Mouse (Mus musculus) erythroblast, embryonic 14.5 days (primary cell): ENCODE data around the gene Cemip. TPM values are rescaled to one million over a fixed set of nuclear protein-coding genes. Genes with fewer than 3 reads are reported as not detected.

ENCODE experiments used
- H3K27me3 ChIP-seq: 2 replicates; pipeline ENCODE4 v1.6.1; 2012; ENCODE audit warnings: inconsistent platforms; ENCODE audit not compliant: control insufficient read depth
- H3K36me3 ChIP-seq: 2 replicates; pipeline ENCODE4 v1.6.1; 2012; ENCODE audit warnings: mild to moderate bottlenecking, inconsistent platforms; ENCODE audit not compliant: control insufficient read depth
- H3K4me1 ChIP-seq: 2 replicates; pipeline ENCODE4 v1.6.1; 2012; ENCODE audit warnings: inconsistent platforms; ENCODE audit not compliant: control insufficient read depth
- H3K4me3 ChIP-seq: replicated peaks from 2 replicates; pipeline ENCODE3; 2012; ENCODE audit warnings: moderate library complexity, mild to moderate bottlenecking, inconsistent platforms
- H3K9me3 ChIP-seq: 2 replicates; pipeline ENCODE4 v1.6.1; 2012; ENCODE audit warnings: low read length, inconsistent platforms, mixed read lengths; ENCODE audit not compliant: control insufficient read depth
- GATA1 ChIP-seq: IDR thresholded peaks from 2 replicates; pipeline ENCODE4 v1.6.1; 2012; ENCODE audit warnings: low read length, inconsistent platforms, mixed read lengths
- TAL1 ChIP-seq: IDR thresholded peaks from 3 replicates; pipeline ENCODE4 v1.6.1; 2012; ENCODE audit warnings: low read length, inconsistent platforms, mixed read lengths
- polyA plus RNA-seq: library from polyadenylated mRNA; stranded (reverse); fragments of >175 nt; gene quantifications from 2 replicates; pipeline ENCODE4 v1.2.3, GENCODE M21; 2012

Gene Cemip
- polyA plus RNA-seq, 1 experiment: 0.01 TPM

DNA sequence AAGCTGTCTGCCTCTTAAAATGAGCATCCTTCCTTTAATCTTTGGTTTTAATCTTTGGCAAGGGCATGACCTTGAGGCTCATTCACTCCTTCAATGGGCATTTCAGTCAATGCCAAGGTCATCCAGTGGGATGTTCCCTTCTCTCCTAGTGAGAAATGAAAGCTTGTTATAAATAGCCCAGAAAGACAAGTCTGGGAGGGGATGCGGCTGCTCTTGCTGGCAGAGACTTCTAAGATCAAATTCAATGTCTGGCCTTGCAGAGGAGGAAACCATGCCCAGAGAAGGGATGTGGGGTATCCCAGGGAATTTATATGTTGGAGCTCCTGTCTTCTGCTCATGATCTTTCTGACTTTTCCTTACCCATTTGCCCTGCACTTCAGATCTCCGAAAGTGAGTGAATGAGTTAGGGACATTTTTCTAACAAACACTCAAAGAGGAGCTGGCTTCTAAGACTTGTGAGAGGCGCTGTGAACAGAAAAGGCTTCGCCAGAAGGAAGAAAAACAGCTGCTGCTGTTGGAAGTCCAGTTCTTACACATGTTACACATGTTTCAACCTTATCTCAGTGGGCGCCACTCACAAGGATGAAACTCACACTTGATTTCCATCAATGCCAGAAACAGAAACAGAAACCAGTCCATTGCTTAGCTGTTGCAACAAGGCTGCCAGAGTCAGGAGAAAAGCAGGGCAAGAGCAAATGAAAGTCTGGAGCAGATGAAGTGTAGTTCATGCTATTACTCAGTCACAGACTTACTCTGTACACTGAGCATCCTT is 120.1 kb downstream of the Cemip start:
- no peaks in the 10 kb centered on the region for H3K4me1 ChIP-seq
- no peaks in the 10 kb centered on the region for H3K27me3 ChIP-seq
- H3K9me3 ChIP-seq: no peaks in the 10 kb centered on the region
- no peak overlapping the region for H3K4me3 ChIP-seq
- TF ChIP-seq TAL1 (no peak), GATA1 (no peak)
- H3K36me3 ChIP-seq: no peaks in the 10 kb centered on the region

DNA sequence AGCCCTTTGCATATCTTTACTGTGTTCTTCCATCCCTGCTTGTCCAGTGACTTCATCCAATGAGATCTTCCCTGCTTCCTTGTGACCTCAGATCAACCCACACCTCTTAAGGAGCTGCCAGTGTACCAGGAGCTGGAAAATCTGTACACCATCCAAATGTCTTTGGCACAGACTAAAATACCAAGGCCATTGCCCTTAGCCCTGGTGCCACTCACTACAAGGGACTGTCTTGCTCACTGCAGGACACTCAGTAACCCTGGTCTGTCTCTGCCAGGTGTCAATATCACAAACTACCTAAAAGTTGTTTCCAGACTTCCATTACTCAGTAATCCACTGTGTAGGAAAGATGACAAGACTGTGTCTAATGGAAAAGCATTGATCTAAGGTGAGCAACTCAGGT is 121.1 kb downstream of the Cemip start:
- H3K36me3 ChIP-seq: no peaks in the 10 kb centered on the region
- H3K4me1 ChIP-seq: no peaks in the 10 kb centered on the region
- no peak for TF ChIP-seq GATA1
- no peak for TF ChIP-seq TAL1
- H3K27me3 ChIP-seq: no peaks in the 10 kb centered on the region
- no peak overlapping the region for H3K4me3 ChIP-seq
- H3K9me3 ChIP-seq: no peaks in the 10 kb centered on the region

DNA sequence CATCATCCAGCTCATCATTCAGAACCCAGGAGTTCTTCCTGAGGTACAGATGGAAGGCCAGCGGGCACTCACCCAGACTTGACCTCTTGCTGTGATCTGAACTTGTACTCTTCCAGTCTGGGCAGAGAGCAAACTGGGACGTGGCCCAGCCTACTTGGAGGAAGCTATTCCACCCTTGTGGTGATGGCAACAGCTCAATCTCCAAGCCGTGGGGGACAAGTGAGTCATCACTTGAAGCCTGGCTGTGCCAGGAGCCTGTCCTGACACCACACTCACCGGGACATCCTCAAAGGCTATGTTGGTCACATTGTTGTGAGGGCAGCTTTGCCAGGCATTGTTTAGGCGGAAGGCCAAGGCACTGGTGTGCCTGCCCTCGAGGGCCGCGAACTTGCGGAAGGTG is 133.8 kb downstream of the Cemip start:
- no peak for TF ChIP-seq GATA1
- no peak for TF ChIP-seq TAL1
- Histone ChIP-seq H3K9me3 (no peaks in the 10 kb centered on the region), H3K4me3 (no peak overlapping the region)

DNA sequence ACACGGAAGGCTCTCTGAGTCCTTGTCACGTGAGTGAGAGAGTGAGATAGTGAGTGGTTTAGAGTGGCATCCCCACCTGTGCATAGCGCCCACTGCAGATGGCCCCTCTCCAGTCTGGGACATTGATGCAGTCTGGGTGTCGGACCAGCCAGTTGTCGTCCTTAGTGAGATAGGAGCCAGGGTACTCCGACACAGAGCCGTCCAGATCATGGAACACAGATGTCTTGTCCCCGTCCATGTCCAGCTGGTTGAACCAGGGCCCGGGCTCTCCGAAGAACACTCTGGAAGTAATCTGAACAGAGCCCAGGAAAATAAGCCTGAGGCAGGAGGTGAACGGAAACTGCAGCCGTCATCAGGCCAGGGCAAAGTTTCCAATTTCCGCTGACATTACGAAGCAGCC is 135.0 kb downstream of the Cemip start:
- H3K9me3 ChIP-seq: no peaks in the 10 kb centered on the region

More for the DNA sequence above, 133.8 kb downstream of the Cemip start:
- no peaks in the 10 kb centered on the region for H3K36me3 ChIP-seq
- no peaks in the 10 kb centered on the region for H3K27me3 ChIP-seq
- H3K4me1 ChIP-seq: no peaks in the 10 kb centered on the region

DNA sequence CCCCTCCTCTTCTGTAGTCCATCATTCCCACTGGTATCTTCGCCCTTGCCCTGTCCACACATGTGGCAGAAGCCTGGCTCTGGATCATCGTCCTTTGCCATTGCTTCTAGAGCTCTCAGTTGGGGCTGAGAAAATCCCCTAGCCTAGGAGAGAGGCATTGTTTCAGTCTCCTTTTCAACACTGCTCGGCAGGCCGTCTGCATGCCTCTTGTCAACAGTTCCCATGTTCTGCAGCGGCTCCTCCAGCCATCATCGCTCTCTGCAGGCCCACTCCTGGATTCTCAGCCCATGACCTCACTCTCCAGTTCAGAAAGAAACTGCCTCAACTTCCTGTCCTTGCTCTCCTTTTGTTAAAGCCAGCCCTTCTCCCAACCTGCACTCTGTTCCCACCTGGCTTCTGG is 136.6 kb downstream of the Cemip start:
- Histone ChIP-seq H3K4me1 (no peaks in the 10 kb centered on the region), H3K36me3 (no peaks in the 10 kb centered on the region), H3K9me3 (no peaks in the 10 kb centered on the region), H3K27me3 (no peaks in the 10 kb centered on the region), H3K4me3 (no peak overlapping the region)
- TF ChIP-seq TAL1: no peak
- TF ChIP-seq GATA1: no peak

More for the DNA sequence above, 135.0 kb downstream of the Cemip start:
- H3K4me3 ChIP-seq: no peak overlapping the region
- no peaks in the 10 kb centered on the region for H3K36me3 ChIP-seq
- no peak for TF ChIP-seq TAL1
- no peak for TF ChIP-seq GATA1
- no peaks in the 10 kb centered on the region for H3K4me1 ChIP-seq
- no peaks in the 10 kb centered on the region for H3K27me3 ChIP-seq

DNA sequence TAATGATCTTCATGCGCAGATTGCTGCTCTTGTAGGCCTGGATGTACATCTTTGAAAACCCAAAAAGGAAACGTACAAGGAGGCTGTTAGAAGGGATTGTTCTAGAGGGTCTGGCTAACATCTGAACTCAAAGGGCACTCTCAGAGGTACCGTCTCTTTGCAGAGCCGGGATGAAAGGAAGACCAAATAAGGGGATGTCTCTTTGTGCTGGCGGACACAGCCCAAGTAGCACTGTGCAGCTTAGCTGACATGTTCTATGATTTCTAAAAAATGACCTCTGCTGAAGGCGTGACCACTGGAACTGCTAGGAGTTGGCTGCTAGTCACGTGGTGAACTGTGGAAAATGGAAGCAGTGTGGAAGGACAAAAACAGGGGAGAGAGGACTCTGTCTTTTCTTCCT is 137.6 kb downstream of the Cemip start:
- TF ChIP-seq GATA1 (no peak), TAL1 (no peak)
- H3K36me3 ChIP-seq: no peaks in the 10 kb centered on the region
- H3K4me1 ChIP-seq: no peaks in the 10 kb centered on the region
- no peaks in the 10 kb centered on the region for H3K9me3 ChIP-seq
- no peaks in the 10 kb centered on the region for H3K27me3 ChIP-seq
- H3K4me3 ChIP-seq: no peak overlapping the region

DNA sequence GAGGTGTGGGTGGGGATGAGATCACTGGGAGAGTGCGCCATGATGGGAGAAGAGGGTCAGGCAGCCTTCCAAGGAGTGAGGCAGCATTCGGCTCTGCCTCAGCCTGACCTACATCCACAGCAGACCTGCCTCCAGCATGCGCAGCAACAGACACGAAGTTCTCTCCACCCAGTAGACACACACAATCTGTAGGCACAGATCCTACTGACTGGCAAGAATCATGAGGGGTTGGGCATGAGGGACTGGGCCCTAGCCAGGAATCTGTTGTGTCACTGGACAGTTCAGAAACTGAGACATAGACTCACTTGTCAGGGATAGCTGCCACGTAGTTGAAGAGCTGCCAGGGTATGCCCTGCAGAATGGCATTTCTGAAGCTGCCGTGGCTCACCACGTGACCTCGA is 144.6 kb downstream of the Cemip start:
- Histone ChIP-seq H3K9me3 (no peaks in the 10 kb centered on the region), H3K4me1 (no peaks in the 10 kb centered on the region), H3K27me3 (no peaks in the 10 kb centered on the region), H3K36me3 (no peaks in the 10 kb centered on the region), H3K4me3 (no peak overlapping the region)
- no peak for TF ChIP-seq TAL1
- TF ChIP-seq GATA1: no peak

DNA sequence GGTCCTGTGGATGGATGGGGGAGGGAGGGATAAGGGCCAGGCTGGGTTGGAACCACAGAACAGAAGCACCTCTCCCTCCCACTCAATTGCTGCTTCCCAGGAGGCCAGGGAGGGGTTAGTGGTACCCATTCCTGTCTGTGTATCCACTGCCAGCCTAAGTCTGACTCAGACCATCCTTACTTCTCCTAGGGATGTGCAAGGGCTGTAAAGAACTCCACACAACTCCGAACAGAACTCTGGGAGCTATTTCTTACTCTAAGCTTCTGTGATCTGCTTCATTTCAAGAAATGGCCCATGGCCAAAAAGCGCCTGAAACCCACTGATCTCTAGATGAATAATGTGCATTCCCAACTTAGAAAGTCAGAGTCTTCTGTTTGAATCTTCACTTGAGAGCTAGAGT is 146.2 kb downstream of the Cemip start:
- no peaks in the 10 kb centered on the region for H3K27me3 ChIP-seq
- no peak overlapping the region for H3K4me3 ChIP-seq
- TF ChIP-seq TAL1: no peak
- TF ChIP-seq GATA1: no peak
- no peaks in the 10 kb centered on the region for H3K4me1 ChIP-seq
- no peaks in the 10 kb centered on the region for H3K9me3 ChIP-seq
- no peaks in the 10 kb centered on the region for H3K36me3 ChIP-seq

DNA sequence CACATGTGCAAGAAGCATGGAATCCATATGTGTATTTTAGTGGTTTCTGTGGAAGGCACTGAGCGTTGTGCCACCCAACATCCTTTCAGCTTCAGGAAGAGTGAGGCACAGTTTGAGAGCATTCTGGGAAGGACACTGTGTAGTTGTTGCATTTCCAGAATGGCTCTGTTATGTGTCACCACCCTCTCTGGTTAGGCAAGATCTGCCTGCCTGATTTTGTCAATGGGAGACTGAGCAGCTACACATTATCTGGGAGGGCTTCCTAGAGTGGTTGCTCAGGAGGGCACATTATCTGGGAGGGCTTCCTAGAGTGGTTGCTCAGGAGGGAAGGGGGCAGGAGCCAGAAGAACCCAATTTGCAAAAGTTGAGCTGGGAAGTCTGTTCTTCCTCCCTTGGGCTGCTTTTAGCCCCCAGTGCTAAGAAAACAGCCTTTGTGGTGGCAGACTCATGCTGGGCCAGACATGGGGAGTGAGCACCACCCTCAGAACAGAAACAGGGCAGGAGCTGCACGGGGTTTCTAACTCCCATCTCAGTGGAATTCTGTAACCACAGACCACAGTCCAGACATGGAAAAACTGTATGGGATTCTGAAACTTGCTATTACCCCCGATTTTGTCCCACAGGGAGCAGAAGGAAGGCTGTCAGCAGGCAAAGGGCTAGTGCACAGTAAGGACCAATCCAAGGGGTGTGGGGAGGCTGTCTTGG is 147.1 kb downstream of the Cemip start:
- Histone ChIP-seq H3K27me3 (no peaks in the 10 kb centered on the region), H3K36me3 (no peaks in the 10 kb centered on the region), H3K9me3 (no peaks in the 10 kb centered on the region), H3K4me1 (no peaks in the 10 kb centered on the region), H3K4me3 (no peak overlapping the region)
- no peak for TF ChIP-seq TAL1
- no peak for TF ChIP-seq GATA1
